Mouse (Mus musculus) heart, postnatal 25 days (tissue): ENCODE measurements at regions not wholly inside any gene's neighbourhood (a gene's known extent, or its start where the extent isn't known, plus 50 kb on each side); places are given as distances from the start of the nearest gene placed in this dataset.

ENCODE experiments used
- DNase-seq: peaks from one replicate; pipeline ENCODE4 v3.0.0; 2022; ENCODE audit warnings: low spot score
- intact Hi-C: fragments of 180-260 bp; cut with DNase I; formaldehyde crosslinking; loops from one replicate; pipeline ENCODE4 v1.15.1; 2025

DNA sequence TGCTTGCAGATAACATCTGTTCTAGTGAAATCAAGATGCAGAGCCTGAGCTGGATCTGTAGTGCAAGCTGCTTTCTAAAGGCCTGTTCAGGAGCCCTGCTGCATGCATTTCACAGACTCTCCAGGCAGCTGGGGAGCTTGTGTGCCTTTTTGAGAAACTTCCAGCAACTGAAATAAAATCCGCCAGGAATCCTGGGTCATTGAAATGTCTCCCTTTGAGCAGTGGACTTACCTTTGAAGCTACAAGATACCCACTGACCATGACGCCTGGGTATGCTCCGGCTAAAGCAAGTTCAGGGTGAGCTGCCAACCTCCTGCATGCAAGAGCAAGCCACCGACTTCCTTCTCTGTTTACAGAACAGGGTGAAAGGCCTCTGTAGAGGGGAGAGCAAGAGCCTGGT, 278.7 kb downstream of the Cenpw start:
- intact Hi-C loops = no loop called here

DNA sequence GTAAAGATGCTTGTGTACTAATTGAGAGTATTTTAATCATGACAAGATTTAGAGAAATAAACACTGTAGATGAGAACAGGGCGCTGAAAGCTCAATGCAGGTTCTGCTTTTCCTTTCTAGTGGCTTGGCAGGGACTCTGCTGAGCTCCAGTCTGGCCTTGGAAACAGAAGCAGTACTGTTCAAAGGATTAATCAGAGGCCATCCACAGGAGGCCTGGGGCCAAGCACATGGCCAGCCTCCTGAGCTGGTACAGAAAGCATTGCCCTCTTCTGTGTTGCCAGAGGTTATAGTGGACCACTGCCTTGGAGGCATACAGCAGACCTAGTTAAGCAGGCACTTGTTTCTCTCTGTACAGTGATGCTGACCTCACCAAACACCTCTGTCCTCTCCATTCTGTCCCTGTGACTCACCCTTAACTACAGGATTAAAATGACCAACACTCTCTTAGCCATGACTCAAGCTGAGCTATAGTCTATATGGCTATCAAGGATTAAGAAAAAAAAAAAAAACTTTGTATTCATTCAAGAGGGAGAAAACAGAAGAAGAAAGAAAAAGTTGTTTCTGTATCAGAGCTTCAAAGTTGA, 302.5 kb downstream of the Cenpw start:
- no peak for DNase-seq
- intact Hi-C loops = no loop called here

More for the DNA sequence above, 278.7 kb downstream of the Cenpw start:
- DNase-seq = no peak

DNA sequence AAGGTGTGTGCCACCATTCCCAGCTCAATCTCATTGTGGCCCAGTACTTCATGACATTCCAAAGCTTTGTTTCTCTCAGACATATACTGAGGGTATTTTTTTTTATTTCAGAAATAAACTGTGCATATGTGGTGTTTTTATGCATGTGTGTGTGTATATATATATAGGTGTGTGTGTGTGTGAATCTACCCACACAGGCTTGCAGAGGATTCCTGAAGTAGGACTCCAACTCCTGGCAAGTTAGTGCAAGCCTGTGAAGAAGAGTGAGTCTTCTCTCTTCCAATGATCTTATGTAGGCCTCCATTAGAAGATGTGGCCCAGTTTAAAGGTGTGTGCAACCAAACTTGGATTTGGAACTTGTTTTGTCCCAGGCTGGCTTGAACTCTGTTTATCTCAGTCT, 328.9 kb upstream of the Rspo3 start:
- intact Hi-C loops = no loop called here
- DNase-seq = no peak

DNA sequence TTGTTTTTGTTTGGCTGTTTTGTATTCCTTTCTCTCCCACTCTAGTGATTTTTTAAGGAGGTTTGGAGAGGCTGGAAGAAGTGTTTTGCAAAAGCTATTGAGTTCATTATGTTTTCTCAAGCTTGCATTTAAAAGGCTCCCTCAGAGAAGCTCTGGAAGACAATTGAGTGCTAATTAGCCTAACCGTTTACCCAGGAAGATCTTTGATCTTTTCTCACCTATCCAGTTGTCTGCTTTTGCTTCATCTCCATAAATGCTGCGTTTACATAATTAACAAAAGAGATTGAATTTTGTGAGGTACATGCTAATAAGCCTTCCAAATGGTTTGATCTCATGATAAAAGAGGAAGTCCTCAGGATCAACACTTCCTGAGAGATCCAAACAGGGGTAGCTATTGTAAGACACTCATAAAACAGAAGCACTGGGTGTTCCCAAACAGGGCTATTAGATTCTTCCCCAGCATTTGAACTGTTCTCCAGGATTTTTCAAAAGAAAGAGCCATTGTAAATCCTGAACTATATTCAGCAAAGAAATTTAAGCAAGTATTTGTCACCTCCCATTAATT, 320.2 kb upstream of the Rspo3 start:
- intact Hi-C loops = no loop called here
- DNase-seq = no peak

DNA sequence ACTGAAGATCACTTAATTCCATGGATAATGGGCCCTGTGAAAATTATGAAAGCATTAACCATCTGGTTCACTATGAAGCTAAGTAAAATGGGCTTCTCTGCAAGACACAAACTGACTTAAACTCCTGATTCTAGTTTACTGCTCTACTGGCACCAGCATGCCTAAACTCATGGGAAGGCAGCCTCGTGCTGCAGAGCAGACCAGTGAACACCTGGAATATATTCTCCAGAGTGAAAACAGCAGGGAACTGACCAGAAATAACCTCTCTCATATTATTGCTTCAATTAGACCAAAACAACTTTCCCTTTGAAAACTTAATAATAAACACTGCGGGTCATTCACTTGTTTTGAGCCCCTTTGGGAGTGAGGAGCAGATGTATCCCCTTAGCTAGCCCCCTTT, 316.8 kb upstream of the Rspo3 start:
- intact Hi-C loops = no loop called here

DNA sequence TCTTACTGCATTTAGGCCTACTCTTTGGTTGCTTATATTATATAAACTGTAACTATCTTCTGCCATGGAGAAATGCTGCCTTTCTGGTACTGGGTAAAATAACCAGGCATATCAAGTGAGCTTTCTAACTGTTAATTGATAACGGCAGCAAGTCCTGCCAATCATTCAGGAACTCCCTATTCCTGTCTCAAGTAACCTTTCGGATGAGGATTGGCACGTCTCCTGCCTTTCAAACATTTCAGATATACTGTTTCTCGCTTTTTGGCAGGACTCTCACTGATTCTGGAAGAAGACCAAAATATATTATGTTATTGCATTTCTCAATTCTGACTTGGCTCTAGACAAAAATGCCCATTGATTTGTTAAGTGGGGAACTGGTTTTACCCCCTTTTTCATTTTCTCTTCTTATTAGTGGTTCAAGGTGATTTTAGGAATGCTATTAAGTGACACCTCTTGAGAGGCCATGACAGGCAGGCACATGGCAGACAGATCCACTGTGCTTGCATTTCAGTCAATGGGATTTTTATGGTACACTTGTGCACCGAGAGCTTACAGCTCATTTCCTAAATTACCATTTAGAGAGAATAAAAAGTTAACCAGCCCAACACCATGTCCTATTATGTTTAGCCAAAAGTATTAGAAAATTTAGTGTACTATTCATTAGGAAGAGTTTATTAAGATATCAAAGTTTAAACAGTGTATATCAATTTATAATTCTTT, 289.4 kb upstream of the Rspo3 start:
- intact Hi-C loops = no loop called here
- DNase-seq = no peak

More for the DNA sequence above, 316.8 kb upstream of the Rspo3 start:
- no peak for DNase-seq

DNA sequence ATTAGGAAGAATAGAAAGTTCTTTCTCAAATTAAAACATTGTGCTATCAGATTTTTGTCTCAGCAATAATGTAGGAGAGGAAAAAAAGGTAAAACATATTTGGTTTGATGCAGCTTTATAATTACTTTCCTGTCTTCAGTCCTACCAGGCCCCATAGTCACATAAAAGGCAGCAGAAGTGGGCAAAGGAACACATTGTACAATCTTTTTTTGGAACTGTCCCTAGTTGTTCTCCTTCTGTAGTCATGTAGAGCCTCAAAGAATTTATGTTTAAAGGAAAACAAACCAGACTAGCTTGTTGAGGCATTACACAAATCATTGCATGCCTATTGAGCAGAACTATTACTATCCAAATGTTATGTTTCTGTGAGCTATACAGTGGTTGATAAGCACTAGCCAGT, 288.7 kb upstream of the Rspo3 start:
- no peak for DNase-seq
- intact Hi-C loops = no loop called here

DNA sequence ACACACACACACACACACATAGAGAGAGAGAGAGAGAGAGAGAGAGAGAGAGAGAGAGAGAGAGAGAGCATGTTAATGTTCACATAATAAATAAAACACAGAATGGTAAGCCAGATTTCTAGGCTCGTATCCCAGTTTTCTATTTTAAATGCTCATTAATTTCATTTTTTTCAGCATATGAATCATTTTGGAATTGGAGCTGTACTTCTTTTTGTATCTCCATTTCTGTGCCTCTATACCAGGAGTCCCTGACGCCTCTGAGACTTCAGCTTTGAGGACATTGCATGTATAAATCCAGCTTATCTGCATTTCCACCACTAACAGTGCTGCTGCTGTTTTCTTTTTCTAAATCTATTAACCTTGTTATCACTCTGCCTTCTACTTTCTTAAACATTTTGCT, 287.5 kb upstream of the Rspo3 start:
- DNase-seq = no peak
- intact Hi-C loops = no loop called here

DNA sequence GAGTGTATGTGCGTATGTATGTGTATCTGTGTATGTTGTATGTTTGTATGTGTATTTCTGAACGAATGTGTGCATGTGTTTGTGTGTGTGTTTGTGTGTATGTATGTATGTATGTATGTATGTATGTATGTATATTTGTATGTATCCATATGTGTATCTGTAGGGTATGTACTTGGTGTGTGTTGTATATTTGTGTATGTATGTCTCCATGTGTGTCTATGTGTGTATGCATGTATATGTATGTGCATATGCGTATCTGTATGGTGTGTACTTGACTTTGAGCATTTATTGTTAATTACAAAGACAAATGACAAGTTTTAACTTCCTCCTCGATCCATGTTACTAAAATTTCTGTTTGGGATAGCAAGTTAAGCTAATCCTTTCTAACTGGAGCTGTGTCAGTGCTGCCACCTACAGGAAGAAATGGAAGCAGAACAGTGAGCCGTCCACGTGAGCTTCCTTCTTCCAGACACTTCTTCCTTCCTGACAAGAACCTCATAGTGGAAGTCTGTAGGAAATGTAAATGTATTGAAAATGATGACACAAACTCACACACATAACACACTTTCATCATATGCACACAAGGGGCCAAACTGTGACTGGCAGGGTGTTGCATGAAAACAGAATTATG, 268.4 kb upstream of the Rspo3 start:
- intact Hi-C loops = loop anchor here (5.0 kb wide), 1 partner anchor 272 kb away; no protein-coding TSS in a partner anchor
- no peak for DNase-seq

DNA sequence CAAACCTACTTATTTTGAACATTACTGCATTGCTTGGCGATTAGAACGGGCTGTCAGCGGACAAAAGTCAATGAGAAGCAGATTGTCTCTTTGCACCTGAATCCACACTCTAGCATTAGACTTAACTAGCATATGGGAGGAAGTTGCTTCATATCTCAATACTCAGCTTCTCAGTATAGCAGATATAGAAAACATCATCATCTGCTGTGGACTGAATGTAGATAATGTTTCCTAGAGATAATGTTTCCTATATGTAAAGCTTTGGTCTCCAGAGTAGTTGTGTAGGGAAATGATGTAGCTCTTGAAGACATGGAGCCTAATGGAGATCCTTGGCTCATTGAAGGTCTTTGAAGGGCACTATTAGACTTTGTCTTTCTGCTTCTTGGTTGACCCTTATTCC, 267.0 kb upstream of the Rspo3 start:
- intact Hi-C loops = loop anchor here (5.0 kb wide), 1 partner anchor 270 kb away; no protein-coding TSS in a partner anchor
- DNase-seq = no peak

DNA sequence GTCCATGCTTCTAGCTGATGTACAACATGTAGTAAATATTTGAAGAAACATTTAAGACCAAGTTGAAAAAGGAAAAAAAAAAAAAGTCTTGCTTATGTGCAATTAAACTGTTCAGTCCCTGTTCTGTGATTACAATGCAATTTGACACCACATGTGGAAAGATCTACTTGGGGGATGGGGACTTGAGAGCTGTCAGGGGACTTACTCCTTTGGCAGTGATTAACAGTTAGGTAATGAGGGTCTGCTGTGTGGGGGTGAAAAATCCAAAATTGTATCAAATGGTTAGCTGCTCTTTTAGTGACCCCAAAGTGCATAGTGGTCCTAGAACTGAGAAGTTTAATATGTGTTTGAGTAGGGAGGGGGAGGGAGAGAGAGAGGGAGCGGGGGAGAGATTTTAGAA, 259.0 kb upstream of the Rspo3 start:
- intact Hi-C loops = no loop called here
- DNase-seq = no peak

DNA sequence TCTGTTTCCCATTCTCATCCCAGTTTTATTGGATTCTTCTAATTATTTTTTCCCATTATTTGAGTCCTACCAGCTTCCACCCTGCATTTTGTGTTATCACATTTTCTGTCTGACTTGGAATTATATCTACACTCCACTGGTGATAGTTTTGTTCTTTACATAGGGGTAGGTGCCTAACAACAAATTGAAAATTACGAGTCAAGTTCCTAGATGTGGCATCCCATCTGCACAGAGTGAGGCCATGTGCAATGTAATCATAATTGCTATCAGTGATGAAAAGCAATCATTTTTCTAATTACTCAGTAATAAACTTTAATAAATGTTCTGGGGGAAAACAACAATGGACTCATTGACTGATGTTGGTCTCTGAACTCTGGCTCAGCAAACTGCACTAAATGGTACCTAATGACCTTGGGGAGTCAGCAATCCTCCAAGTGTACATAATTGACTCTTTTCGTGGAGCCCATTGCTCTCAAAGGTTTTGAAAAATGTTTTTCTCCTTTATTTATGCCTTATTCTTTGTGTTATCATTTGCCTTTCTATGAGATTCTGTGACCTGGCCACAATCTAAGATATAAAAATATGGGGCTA, 250.6 kb upstream of the Rspo3 start:
- intact Hi-C loops = no loop called here
- no peak for DNase-seq

DNA sequence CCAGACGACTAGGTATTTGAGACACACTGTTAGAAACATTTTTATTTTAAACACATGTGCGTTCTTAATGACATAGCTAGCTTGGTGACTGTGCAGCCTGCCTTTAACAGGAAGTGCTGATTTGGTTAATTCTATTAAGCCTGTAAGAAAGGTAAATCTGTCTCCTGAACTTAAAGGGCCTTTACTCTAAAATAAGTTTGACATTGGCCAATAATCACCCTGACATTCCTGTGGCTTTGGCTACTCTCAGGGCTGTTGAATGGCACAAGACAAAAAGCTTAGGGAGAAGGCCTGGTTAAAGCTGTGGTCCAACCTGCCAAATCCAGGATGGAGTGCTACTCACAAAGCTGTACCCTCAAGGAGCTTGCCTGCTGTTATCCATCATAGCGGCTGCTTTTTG, 201.0 kb upstream of the Rspo3 start:
- intact Hi-C loops = no loop called here
- no peak for DNase-seq

DNA sequence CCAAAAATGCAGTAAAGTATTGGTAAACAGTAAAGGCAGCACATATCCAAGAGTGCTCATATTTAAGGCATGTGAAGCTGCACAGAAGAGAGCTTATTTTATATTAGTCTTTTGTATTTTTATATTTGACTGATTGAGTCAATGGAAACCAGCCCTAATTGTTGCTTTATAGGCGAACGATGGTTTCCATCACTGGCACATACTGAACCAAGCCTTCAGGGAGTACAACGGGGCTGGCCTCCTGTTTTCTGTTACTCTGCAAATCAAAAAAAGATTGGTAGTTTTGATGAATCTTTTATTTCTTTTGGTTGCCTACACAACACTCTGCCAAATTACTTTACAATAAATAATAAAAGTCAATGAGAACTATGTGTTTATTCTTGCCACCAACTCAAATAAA, 189.7 kb upstream of the Rspo3 start:
- DNase-seq = no peak
- intact Hi-C loops = no loop called here

DNA sequence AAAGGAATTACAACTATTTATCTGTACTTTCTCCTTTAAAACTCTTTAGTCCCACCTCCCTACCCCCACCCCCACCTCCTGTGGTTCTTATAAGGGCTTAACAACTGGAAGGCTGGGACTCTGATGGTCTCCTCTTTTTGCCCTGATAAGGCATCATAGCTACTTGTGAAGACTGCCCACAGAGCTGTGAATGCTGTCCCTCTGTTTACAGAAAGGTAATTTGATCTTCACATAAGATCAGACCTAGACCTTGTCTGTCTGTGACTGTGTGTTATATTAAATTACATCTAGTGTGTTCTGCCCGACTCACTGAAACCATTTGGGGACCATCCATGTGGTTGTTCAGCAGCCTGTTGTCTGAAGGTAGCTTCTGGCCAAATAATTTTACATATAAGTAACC, 175.3 kb upstream of the Rspo3 start:
- DNase-seq = no peak
- intact Hi-C loops = no loop called here

DNA sequence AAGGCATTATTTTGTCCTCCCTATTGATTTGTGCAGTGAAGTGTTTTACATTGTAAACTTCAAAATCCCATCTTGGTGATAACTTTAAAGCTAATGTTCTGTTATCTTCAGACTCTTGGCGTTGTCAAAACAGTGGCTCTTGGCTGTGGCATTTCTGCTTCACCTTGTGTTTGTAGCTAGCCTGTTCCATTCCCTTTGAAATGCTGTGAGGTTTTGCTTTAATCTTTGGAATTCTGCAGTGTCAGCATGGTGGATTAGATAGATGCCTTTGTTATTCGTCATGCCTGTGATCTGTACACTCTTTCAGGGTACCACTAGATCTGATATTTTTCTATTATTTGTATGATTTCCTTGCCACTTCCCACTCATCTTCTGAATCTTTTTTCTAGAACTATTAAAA, 173.0 kb upstream of the Rspo3 start:
- no peak for DNase-seq
- intact Hi-C loops = no loop called here

DNA sequence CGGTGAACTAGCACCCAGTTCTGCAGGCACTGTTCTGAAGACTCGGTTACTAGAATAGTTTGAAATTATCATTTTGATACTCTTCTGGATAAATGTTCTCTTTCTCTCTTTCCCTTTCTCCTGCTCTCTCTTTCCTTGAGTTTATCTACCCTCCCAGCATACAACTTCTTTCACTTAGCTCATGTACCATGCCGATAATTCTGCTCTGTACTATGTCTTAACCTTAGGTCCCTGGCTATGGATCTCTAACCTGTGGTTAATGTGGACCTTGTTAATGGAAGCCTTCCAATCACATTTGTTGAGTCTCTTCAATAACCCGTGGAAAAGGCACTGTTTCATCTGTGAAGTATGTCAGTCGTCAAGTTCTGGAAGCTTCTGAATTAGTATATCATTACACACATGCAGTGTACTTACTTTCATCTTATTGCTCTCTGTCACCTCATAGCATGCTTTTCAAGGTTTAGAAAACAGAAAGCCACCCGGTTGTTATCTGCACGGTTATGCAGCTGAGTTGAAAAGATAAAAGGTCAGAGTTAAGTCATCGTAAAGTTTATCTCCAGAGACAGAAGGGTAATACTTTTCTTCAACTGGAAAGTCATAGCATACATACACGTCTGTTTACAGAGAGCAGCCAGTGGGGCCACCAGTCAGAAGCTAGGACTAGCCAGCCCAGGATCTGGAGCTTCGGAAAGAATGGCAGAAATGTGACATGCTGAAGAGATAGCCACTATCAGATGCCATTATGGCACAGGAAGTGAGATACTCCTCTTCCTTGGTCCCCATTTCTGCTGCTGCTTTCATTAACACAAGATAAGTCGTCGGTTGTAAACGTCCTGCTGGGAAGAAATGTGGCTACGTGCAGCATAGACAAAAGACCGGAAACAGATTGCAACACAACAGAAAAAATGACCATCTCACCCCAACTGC, 157.6 kb upstream of the Rspo3 start:
- DNase-seq = no peak
- intact Hi-C loops = no loop called here

DNA sequence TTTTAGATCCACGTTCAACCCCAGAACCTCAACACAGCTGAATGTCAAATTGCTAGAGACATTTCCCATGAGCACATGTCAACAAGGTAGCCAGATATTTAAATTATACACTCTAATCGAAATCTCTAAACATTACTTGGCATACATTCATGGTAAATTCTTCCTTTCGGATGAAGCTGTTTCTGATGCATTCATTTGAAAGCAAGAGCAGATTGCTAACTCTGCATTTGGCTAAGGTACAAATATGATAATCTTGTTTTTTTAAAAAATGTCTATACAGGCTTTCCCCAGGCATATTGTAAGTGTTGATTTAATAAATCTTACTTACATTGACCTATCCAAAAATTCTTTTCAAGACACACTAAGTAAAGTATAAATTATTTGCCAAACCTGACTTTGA, 153.9 kb upstream of the Rspo3 start:
- no peak for DNase-seq
- intact Hi-C loops = no loop called here

DNA sequence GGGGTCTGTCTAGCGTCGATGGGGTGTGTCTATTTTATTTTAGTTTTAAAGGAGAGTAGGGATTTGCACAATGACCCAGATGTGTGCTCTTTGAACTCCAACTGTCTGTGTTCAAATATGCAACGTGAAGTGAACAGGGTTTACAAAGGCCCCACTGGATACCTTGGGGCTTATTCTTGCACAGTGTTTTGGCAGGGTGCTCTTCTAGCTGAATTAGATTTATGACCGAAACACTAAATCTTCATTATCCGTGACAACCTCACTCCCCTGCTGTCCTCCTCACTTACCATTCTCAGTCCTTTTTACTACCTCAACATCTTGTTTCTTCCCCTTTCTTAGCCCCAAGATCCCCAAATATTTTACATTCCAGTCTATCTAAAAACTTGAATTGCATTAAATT, 151.3 kb upstream of the Rspo3 start:
- intact Hi-C loops = no loop called here

DNA sequence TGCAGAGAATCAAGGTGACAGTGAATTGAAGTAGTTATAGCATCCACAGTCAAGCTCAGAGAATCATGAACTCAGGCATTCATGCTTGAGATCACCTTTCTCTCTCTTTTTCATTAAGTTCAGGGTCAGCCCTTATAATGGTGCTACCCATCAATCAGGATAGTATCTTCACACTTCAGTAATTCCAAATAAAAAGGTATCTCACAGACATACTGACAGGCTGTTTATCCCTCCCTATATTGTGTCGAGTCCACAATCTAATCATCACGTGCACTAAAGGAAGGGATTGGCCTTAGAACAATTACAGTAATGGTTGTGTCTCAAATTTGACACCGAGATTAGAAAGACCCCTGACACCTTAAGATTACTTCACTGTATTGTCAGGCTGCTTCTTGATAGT, 138.7 kb upstream of the Rspo3 start:
- DNase-seq = no peak
- intact Hi-C loops = no loop called here

More for the DNA sequence above, 151.3 kb upstream of the Rspo3 start:
- DNase-seq = no peak
